Mouse (Mus musculus): ENCODE results near the gene Emp1. TPM values are rescaled to one million over a fixed set of nuclear protein-coding genes. Genes with fewer than 3 reads are reported as not detected.

The Emp1 gene
- polyA plus RNA-seq, 2 experiments, result 0.55 to 2.0 TPM

DNA sequence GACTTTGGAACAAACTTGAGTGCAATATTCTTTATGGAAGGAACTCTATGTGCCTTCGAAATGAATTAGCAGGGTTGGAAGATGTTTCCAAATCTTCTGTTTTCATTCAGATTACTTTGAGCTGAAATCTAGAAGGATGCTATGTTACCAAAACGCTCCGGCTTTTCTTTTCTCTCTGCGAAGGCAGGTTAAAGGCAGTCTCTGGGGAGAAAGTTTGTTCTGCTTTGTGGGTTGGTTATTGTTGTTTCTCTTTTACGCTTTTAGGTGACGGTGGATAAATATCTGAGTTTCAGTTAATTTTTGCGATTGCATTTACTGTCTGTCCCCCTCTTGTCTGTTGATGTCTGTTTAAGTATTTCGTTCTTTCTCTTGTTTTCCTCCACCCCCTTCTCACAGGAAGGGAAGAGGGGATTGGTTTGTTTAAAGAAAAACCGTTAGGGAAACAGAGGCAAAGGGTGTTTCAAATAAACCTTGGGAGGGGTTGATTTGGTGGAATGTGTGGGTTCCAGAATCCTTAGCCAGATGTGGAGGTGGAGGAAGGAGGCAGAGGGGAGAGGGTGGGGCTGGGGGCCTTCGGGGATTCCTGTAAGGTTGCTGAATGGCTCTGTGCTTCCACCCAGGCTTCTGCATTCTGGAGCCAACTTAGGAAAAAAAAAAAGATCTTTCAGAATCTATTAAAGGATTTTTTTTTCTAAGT is 1.1 kb downstream of the Emp1 start:
- DNase-seq (ENCODE audit: low read depth in 3 of 3, low spot score in 3 of 3) (no peak), ATAC-seq (ENCODE audit: insufficient read depth) (no peak)
- H3K4me2 ChIP-seq (ENCODE audit: low read depth), result no peak overlapping the region
- H3K4me3 ChIP-seq (ENCODE audit: insufficient read depth in 1 of 2, low read depth in 2 of 2, low read length in 2 of 2), result no peak overlapping the region
- H3K27ac ChIP-seq, result no peak overlapping the region
- no peaks in the 10 kb centered on the region for H3K27me3 ChIP-seq (ENCODE audit: control insufficient read depth, insufficient read depth, low read length)
- no peak overlapping the region for H3K9ac ChIP-seq (replicated peaks)
- WGBS (ENCODE audit: insufficient replicate concordance), result 47% methylated on average over 10 of the region's 10 CpGs
- H3K36me3 ChIP-seq (replicated peaks; ENCODE audit: control insufficient read depth, insufficient read depth, low read depth), result no peaks in the 10 kb centered on the region
- no peak for TF ChIP-seq EP300 (IDR thresholded peaks at IDR 0.05; ENCODE audit: low read depth)
- TF ChIP-seq CTCF (IDR thresholded peaks at IDR 0.05; ENCODE audit: low read depth), result no peak
- H3K9me3 ChIP-seq (ENCODE audit: control insufficient read depth, low read length), result no peaks in the 10 kb centered on the region
- peaks cover 0 to 8% of the 10 kb centered on the region in 2 experiments; a peak in 2 of 4 replicates for H3K4me1 ChIP-seq (replicated peaks; ENCODE audit: control insufficient read depth in 2 of 2, insufficient read depth in 2 of 2, low read length in 1 of 2)

GRCm38 (mm10) chr6:135364041-135364745 is 1.8 kb downstream of the Emp1 start:
- Histone ChIP-seq H3K27ac (no peak overlapping the region), H3K27me3 (ENCODE audit: control insufficient read depth, insufficient read depth, low read length) (no peaks in the 10 kb centered on the region), H3K4me1 (replicated peaks; ENCODE audit: control insufficient read depth in 2 of 2, insufficient read depth in 2 of 2, low read length in 1 of 2) (peaks cover 0 to 8% of the 10 kb centered on the region in 2 experiments; a peak in 2 of 4 replicates), H3K4me3 (ENCODE audit: insufficient read depth in 1 of 2, low read depth in 2 of 2, low read length in 2 of 2) (no peak overlapping the region), H3K36me3 (replicated peaks; ENCODE audit: control insufficient read depth, insufficient read depth, low read depth) (no peaks in the 10 kb centered on the region), H3K9me3 (ENCODE audit: control insufficient read depth, low read length) (no peaks in the 10 kb centered on the region), H3K9ac (replicated peaks) (no peak overlapping the region), H3K4me2 (ENCODE audit: low read depth) (no peak overlapping the region)
- WGBS (ENCODE audit: insufficient replicate concordance), result 10% methylated on average over 9 of the region's 9 CpGs
- DNase-seq (ENCODE audit: low read depth in 3 of 3, low spot score in 3 of 3) (no peak), ATAC-seq (ENCODE audit: insufficient read depth) (no peak)
- no peak for TF ChIP-seq CTCF (IDR thresholded peaks at IDR 0.05; ENCODE audit: low read depth)

- Histone ChIP-seq H3K9me3 (ENCODE audit: control insufficient read depth, low read length) (no peaks in the 10 kb centered on the region), H3K27ac (no peak overlapping the region), H3K4me1 (replicated peaks; ENCODE audit: control insufficient read depth in 2 of 2, insufficient read depth in 2 of 2, low read length in 1 of 2) (peaks cover 0 to 8% of the 10 kb centered on the region in 2 experiments; a peak in 2 of 4 replicates), H3K4me3 (ENCODE audit: insufficient read depth in 1 of 2, low read depth in 2 of 2, low read length in 2 of 2) (no peak overlapping the region), H3K4me2 (ENCODE audit: low read depth) (no peak overlapping the region), H3K9ac (replicated peaks) (no peak overlapping the region), H3K27me3 (ENCODE audit: control insufficient read depth, insufficient read depth, low read length) (no peaks in the 10 kb centered on the region), H3K36me3 (replicated peaks; ENCODE audit: control insufficient read depth, insufficient read depth, low read depth) (no peaks in the 10 kb centered on the region)
- no peak for DNase-seq (ENCODE audit: low read depth in 3 of 3, low spot score in 3 of 3)
- TF ChIP-seq CTCF (IDR thresholded peaks at IDR 0.05; ENCODE audit: low read depth), result no peak
- no peak for TF ChIP-seq EP300 (IDR thresholded peaks at IDR 0.05; ENCODE audit: low read depth)
- 61% methylated on average over 6 of the region's 6 CpGs for WGBS (ENCODE audit: insufficient replicate concordance)
- ATAC-seq (ENCODE audit: insufficient read depth), result no peak
Measured at GRCm38 (mm10) chr6:135364891-135365301, 2.6 kb downstream of the Emp1 start.

DNA sequence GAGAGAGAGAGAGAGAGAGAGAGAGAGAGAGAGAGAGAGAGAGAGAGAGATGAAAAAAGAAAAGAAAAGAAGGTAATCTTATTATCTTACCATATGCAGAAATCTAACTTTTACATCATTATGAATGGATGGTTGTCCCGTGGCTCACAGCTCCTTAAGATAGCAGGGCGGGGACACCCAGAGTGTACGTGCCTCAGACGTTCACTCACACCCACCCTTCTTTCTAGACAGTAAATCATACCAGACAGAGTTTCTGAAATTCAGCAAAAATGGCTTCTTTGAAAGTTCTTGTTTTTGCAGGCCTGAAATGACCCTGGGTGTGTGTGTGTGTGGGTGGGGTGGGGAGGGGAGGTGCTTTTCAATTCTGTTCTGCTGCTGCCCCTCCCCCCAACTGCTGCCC is 3.3 kb downstream of the Emp1 start:
- no peaks in the 10 kb centered on the region for H3K36me3 ChIP-seq (replicated peaks; ENCODE audit: control insufficient read depth, insufficient read depth, low read depth)
- no peak overlapping the region for H3K27ac ChIP-seq
- H3K4me3 ChIP-seq (ENCODE audit: insufficient read depth in 1 of 2, low read depth in 2 of 2, low read length in 2 of 2), result no peak overlapping the region
- 29% methylated on average over 4 of the region's 4 CpGs for WGBS (ENCODE audit: insufficient replicate concordance)
- no peak overlapping the region for H3K4me2 ChIP-seq (ENCODE audit: low read depth)
- H3K27me3 ChIP-seq (ENCODE audit: control insufficient read depth, insufficient read depth, low read length), result no peaks in the 10 kb centered on the region
- H3K9me3 ChIP-seq (ENCODE audit: control insufficient read depth, low read length), result no peaks in the 10 kb centered on the region
- peaks cover 0 to 8% of the 10 kb centered on the region in 2 experiments; a peak in 2 of 4 replicates for H3K4me1 ChIP-seq (replicated peaks; ENCODE audit: control insufficient read depth in 2 of 2, insufficient read depth in 2 of 2, low read length in 1 of 2)
- H3K9ac ChIP-seq (replicated peaks), result no peak overlapping the region
- DNase-seq (ENCODE audit: low read depth in 3 of 3, low spot score in 3 of 3) (no peak), ATAC-seq (ENCODE audit: insufficient read depth) (no peak)
- TF ChIP-seq CTCF (IDR thresholded peaks at IDR 0.05; ENCODE audit: low read depth), result no peak
- TF ChIP-seq EP300 (IDR thresholded peaks at IDR 0.05; ENCODE audit: low read depth), result no peak

GRCm38 (mm10) chr6:135368230-135368629 is 5.9 kb downstream of the Emp1 start:
- H3K27me3 ChIP-seq (ENCODE audit: control insufficient read depth, insufficient read depth, low read length), result no peaks in the 10 kb centered on the region
- no peak overlapping the region for H3K27ac ChIP-seq
- ATAC-seq (ENCODE audit: insufficient read depth) (no peak), DNase-seq (ENCODE audit: low read depth in 3 of 3, low spot score in 3 of 3) (no peak)
- no peak overlapping the region for H3K4me3 ChIP-seq (ENCODE audit: insufficient read depth in 1 of 2, low read depth in 2 of 2, low read length in 2 of 2)
- peaks cover 0 to 4% of the 10 kb centered on the region in 2 experiments; a peak in 2 of 4 replicates for H3K4me1 ChIP-seq (replicated peaks; ENCODE audit: control insufficient read depth in 2 of 2, insufficient read depth in 2 of 2, low read length in 1 of 2)
- no peaks in the 10 kb centered on the region for H3K36me3 ChIP-seq (replicated peaks; ENCODE audit: control insufficient read depth, insufficient read depth, low read depth)
- H3K9ac ChIP-seq (replicated peaks), result no peak overlapping the region
- H3K4me2 ChIP-seq (ENCODE audit: low read depth), result no peak overlapping the region
- H3K9me3 ChIP-seq (ENCODE audit: control insufficient read depth, low read length), result no peaks in the 10 kb centered on the region
- TF ChIP-seq EP300 (IDR thresholded peaks at IDR 0.05; ENCODE audit: low read depth), result no peak
- no peak for TF ChIP-seq CTCF (IDR thresholded peaks at IDR 0.05; ENCODE audit: low read depth)
- 47% methylated on average over 6 of the region's 6 CpGs for WGBS (ENCODE audit: insufficient replicate concordance)

Measured in liver, embryonic 14.5 days (tissue).